Mouse (Mus musculus) lung, adult 2 months (tissue): ENCODE results near the gene Hip1. TPM values are rescaled to one million over a fixed set of nuclear protein-coding genes. Genes with fewer than 3 reads are reported as not detected.
"Not testable (repeated sequence)": the region's sequence is repeated elsewhere in the genome, so short reads cannot be mapped to it uniquely, and the experiment has no call there.

Experiments used
- DNase-seq: peaks from one replicate; pipeline ENCODE4 v3.0.0; 2022
- H3K4me1 ChIP-seq: fragments of 200-500 bp; 2 replicates; pipeline ENCODE4 v1.6.1; 2011; ENCODE audit warnings: low read length; ENCODE audit not compliant: control insufficient read depth, insufficient read depth
- H3K4me3 ChIP-seq: fragments of 200-500 bp; replicated peaks from 2 replicates; pipeline ENCODE3; 2011; ENCODE audit warnings: low read depth, mild to moderate bottlenecking, control low read depth, low read length; ENCODE audit errors: extremely low read depth
- CTCF ChIP-seq: fragments of 200-500 bp; IDR thresholded peaks from 2 replicates; pipeline ENCODE4 v1.5.1; 2011; ENCODE audit warnings: mild to moderate bottlenecking, low read length, control low read depth; ENCODE audit not compliant: insufficient read depth
- POLR2A ChIP-seq: fragments of 200-500 bp; IDR thresholded peaks from 2 replicates; pipeline ENCODE4 v1.6.1; 2011; ENCODE audit warnings: low read depth, mild to moderate bottlenecking, control low read depth, low read length, borderline replicate concordance; ENCODE audit errors: extremely low read depth
- WGBS: fragments of 180-500 bp; shearing (Covaris S2); methylation state at CpG from one replicate; pipeline ENCODE4 v1.1.7; 2018; 5-methylcytosine and 5-hydroxymethylcytosine counted together
- polyA plus RNA-seq: library from polyadenylated mRNA; depleted of rRNA; stranded (reverse); fragments of >200 nt; gene quantifications from 2 replicates; pipeline ENCODE4 v1.2.3, GENCODE M21; 2012

Gene Hip1
- polyA plus RNA-seq, 1 experiment: 66.9 TPM

DNA sequence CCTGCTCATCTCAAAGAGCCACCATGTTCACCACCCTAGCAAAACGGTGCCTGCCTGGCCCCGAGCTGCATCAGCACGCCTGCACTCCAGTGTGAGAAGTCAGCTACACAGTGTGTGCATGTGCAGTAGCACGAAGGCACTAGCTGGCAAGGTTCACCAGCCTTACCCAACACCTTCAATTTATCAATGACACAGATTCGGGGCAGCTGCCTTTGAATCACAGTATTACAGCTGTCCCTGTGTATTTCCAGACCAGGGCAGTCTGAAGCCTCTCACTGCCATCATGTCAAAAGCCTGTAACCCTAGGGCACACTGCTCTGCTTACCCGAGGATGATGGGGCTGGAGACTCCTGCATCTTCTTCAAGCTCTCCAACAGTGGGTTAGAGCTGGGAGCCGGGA, 162.2 kb downstream of the Hip1 start:
- no peaks in the 10 kb centered on the region for H3K4me1 ChIP-seq
- WGBS: 86% methylated on average over 7 of the region's 7 CpGs

GRCm38 (mm10) chr5:135381356-135381925, 163.5 kb downstream of the Hip1 start:
- Histone ChIP-seq H3K4me1 (no peaks in the 10 kb centered on the region), H3K4me3 (no peak overlapping the region)
- TF ChIP-seq CTCF: no peak
- no peak for TF ChIP-seq POLR2A
- 92% methylated on average over 10 of the region's 10 CpGs for WGBS
- DNase-seq: no peak

More for the DNA sequence above, 162.2 kb downstream of the Hip1 start:
- no peak for DNase-seq
- H3K4me3 ChIP-seq: no peak overlapping the region
- TF ChIP-seq CTCF: no peak
- TF ChIP-seq POLR2A: no peak

- 93% methylated on average over 4 of the region's 4 CpGs for WGBS
- DNase-seq: no peak
- TF ChIP-seq POLR2A (no peak), CTCF (no peak)
- Histone ChIP-seq H3K4me1 (no peaks in the 10 kb centered on the region), H3K4me3 (no peak overlapping the region)
These were observed 164.2 kb downstream of the Hip1 start for GRCm38 (mm10) chr5:135380681-135381080.

GRCm38 (mm10) chr5:135376341-135376740, 168.6 kb downstream of the Hip1 start:
- no peaks in the 10 kb centered on the region for H3K4me1 ChIP-seq
- TF ChIP-seq POLR2A (no peak), CTCF (no peak)
- WGBS: 50% methylated on average over 2 of the region's 2 CpGs
- no peak overlapping the region for H3K4me3 ChIP-seq
- DNase-seq: no peak

- Histone ChIP-seq H3K4me3 (no peak overlapping the region), H3K4me1 (peaks cover 3% of the 10 kb centered on the region; the same call in 1 of the 2 replicates)
- TF ChIP-seq CTCF (no peak), POLR2A (no peak)
- no peak for DNase-seq
- 40% methylated on average over 8 of the region's 8 CpGs for WGBS
These were observed 169.8 kb downstream of the Hip1 start for GRCm38 (mm10) chr5:135375167-135375566.

DNA sequence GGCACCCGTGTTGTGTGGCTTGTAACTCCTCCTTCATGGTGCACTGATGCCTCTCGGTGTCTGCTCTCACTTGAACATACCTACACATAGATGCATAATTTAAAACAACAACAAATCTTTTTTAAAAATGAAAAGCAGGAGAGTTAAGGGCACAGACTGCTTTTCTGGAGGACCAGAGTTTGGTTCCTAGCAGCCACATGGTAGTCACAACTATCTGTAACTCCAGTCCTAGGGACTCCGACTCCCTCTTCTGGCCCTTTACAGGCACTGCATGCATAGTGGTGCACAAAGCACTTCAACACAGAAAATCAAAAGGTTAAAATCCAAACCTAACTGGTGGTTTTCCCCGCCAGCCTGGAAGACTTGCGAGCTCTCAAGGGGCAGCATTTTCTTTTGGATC, 171.3 kb downstream of the Hip1 start:
- no peak overlapping the region for H3K4me3 ChIP-seq
- peaks cover 3% of the 10 kb centered on the region; the same call in 1 of the 2 replicates for H3K4me1 ChIP-seq
- no peak for DNase-seq
- TF ChIP-seq POLR2A: no peak
- no peak for TF ChIP-seq CTCF
- whole genome bisulfite sequencing: 98% methylated on average over 5 of the region's 5 CpGs

DNA sequence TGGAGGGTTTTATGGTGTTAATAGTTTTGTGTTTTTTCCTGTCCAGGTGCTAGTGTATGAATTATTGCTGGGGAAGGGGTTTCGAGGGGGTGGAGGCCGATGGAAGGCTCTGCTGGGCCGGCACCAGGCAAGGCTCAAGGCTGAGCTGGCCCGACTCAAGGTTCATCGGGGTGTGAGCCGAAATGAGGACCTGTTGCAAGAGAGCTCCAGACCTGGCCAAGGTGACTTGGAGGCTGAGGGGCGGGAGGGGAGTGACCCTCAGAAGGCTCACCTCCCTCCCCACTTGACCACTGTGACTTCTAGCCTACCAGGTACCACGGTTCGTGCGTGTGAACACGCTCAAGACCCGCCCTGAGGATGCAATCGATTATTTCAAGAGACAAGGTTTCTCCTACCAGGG, 173.7 kb downstream of the Hip1 start:
- no peak for DNase-seq
- 93% methylated on average over 13 of the region's 13 CpGs for WGBS
- H3K4me3 ChIP-seq: no peak overlapping the region
- TF ChIP-seq CTCF (no peak), POLR2A (no peak)
- peaks cover 3% of the 10 kb centered on the region; the same call in 1 of the 2 replicates for H3K4me1 ChIP-seq

GRCm38 (mm10) chr5:135369787-135370654, 174.9 kb downstream of the Hip1 start, which contains the start of gene Nsun5:
TSS of gene Nsun5 (plus strand) at chr5:135369953.
- DNase-seq: peak; percentile 94
- TF ChIP-seq POLR2A (peak; percentile 55; the same call in 1 of the 2 replicates), CTCF (no peak)
- under 1% methylated on average over 64 of the region's 64 CpGs for WGBS
- H3K4me1 ChIP-seq: peaks cover 3% of the 10 kb centered on the region; the same call in 1 of the 2 replicates
- peak within 1 kb of the TSS; percentile 74 for H3K4me3 ChIP-seq

DNA sequence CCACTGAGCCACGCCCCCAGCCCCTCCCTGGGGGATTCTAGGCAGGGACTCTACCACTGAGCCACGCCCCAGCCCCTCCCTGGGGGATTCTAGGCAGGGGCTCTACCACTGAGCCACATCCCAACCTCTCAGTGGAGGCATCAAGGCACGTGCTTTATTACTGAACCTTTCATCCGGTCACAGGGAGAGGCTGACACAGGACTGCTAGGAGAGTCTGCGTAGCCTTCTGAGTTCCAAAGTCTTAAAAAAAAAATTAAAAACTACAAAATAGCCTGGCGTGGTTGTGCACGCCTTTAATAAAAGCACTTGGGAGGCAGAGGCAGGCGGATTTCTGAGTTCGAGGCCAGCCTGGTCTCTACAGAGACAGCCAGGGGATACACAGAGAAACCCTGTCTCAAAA, 175.7 kb downstream of the Hip1 start:
- 60% methylated on average over 9 of the region's 9 CpGs for WGBS

DNA sequence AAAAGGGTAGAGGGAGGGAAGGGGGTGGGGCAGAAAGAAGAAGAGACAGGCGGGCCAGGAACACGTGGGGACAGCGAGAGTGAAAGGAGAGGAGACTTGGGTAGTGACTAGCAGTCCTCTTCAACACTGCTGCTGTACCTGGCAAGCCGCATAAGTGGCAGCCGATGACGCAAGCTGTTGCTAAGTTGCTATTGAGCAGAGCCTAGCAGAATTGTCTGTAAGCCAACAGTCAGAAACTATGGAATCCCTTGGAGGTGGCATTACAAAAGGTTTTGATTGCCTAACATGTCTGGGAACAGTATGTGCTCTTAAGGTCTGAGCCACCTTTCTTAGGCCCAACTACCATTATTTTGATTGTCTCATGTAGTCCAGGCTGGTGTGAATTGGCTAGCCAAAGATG, 176.6 kb downstream of the Hip1 start:
- TF ChIP-seq CTCF (no peak), POLR2A (no peak)
- peaks cover 3% of the 10 kb centered on the region; the same call in 1 of the 2 replicates for H3K4me1 ChIP-seq
- H3K4me3 ChIP-seq: no peak overlapping the region
- DNase-seq: no peak
- WGBS: 75% methylated on average over 6 of the region's 6 CpGs

More for the DNA sequence above, 175.7 kb downstream of the Hip1 start:
- DNase-seq, H3K4me3 ChIP-seq, H3K4me1 ChIP-seq: not testable (repeated sequence)
